Mouse (Mus musculus) limb, embryonic 11.5 days (tissue): Measurements from ENCODE around the gene Chrm4. TPM values are rescaled to one million over a fixed set of nuclear protein-coding genes. Genes with fewer than 3 reads are reported as not detected.
A peak's percentile ranks its signal among the peaks of the same experiment; 100 is the strongest.

Experiments used
- ATAC-seq: fragments of 200-750 bp; cut with Nextera tagmentation; 2 replicates; pipeline ENCODE4 v1.8.0; 2017; ENCODE audit warnings: low read depth; ENCODE audit not compliant: insufficient number of reproducible peaks, low FRiP score, low TSS enrichment
- DNase-seq: peaks from one replicate; pipeline ENCODE4 v3.0.0-alpha.2; 2015; ENCODE audit warnings: low spot score
- H3K27ac ChIP-seq: fragments of 300-500 bp; sonication (generic); replicated peaks from 2 replicates; pipeline ENCODE4 v1.5.1; 2014; ENCODE audit warnings: low read depth, mild to moderate bottlenecking, low read length
- H3K27me3 ChIP-seq: fragments of 300-500 bp; sonication (generic); 2 replicates; pipeline ENCODE4 v1.6.1; 2014; ENCODE audit warnings: mild to moderate bottlenecking, low read length, mixed read lengths; ENCODE audit not compliant: control insufficient read depth, insufficient read depth
- H3K36me3 ChIP-seq: fragments of 300-500 bp; sonication (generic); 2 replicates; pipeline ENCODE4 v1.6.1; 2014; ENCODE audit warnings: mild to moderate bottlenecking, low read length, moderate library complexity, mixed read lengths; ENCODE audit not compliant: control insufficient read depth, insufficient read depth
- H3K4me1 ChIP-seq: fragments of 300-500 bp; sonication (generic); 2 replicates; pipeline ENCODE4 v1.6.1; 2014; ENCODE audit warnings: low read length, mixed read lengths; ENCODE audit not compliant: control insufficient read depth, insufficient read depth
- H3K4me2 ChIP-seq: fragments of 300-500 bp; sonication (generic); 2 replicates; pipeline ENCODE4 v1.6.1; 2014; ENCODE audit warnings: low read depth, mild to moderate bottlenecking, moderate library complexity; ENCODE audit not compliant: severe bottlenecking
- H3K4me3 ChIP-seq: fragments of 300-500 bp; sonication (generic); 2 replicates; pipeline ENCODE4 v1.5.1; 2014; ENCODE audit warnings: low read depth, low read length
- H3K9ac ChIP-seq: fragments of 300-500 bp; sonication (generic); 2 replicates; pipeline ENCODE4 v1.6.1; 2014; ENCODE audit warnings: mild to moderate bottlenecking, low read length
- H3K9me3 ChIP-seq: fragments of 300-500 bp; sonication (generic); 2 replicates; pipeline ENCODE4 v1.6.1; 2016; ENCODE audit warnings: low read length; ENCODE audit not compliant: control insufficient read depth
- WGBS: fragments of 180-500 bp; shearing (Covaris S2); extraction: QIAGEN DNeasy Blood & Tissue Kit; methylation state at CpG from one replicate; pipeline ENCODE4 v1.1.7; 2014; 5-methylcytosine and 5-hydroxymethylcytosine counted together
- polyA plus RNA-seq: library from polyadenylated mRNA; unstranded; fragments of >200 nt; fragmentation: Nextera tagmentation; extraction: Ambion mirVana; gene quantifications from 2 replicates; pipeline ENCODE4 v1.2.1, GENCODE M21; 2014

The Chrm4 gene
- polyA plus RNA-seq, 1 experiment from 2014 or later, result 0.53 TPM

DNA sequence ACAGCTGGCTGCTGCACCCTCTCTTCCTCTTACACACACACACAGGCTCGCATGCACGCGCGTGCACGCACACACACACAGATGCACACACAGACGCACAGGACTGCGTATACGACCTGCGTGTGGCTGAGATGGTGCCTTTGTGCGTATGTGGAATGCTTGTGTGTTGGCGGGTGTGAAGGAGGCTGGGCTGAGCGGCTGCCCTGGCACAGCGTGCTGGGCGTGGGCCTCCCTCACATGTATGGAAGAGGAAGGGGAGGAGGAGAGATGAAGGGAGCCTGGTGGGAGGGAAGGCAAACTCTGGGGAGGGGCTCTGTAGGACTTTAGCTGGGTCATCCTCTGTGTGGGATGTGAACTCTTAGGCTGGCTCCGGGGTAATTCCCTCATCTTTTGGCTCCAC, 1.6 kb upstream of the Chrm4 start:
- H3K9me3 ChIP-seq, result no peaks in the 10 kb centered on the region
- no peaks in the 10 kb centered on the region for H3K36me3 ChIP-seq
- ATAC-seq (no peak), DNase-seq (no peak)
- WGBS, result 82% methylated on average over 15 of the region's 15 CpGs
- no peak overlapping the region for H3K9ac ChIP-seq
- peaks cover 34% of the 10 kb centered on the region for H3K27me3 ChIP-seq
- no peak overlapping the region for H3K4me3 ChIP-seq
- H3K4me2 ChIP-seq, result no peak overlapping the region
- H3K27ac ChIP-seq, result no peak overlapping the region
- peaks cover 12% of the 10 kb centered on the region; the same call in 1 of the 2 replicates for H3K4me1 ChIP-seq

DNA sequence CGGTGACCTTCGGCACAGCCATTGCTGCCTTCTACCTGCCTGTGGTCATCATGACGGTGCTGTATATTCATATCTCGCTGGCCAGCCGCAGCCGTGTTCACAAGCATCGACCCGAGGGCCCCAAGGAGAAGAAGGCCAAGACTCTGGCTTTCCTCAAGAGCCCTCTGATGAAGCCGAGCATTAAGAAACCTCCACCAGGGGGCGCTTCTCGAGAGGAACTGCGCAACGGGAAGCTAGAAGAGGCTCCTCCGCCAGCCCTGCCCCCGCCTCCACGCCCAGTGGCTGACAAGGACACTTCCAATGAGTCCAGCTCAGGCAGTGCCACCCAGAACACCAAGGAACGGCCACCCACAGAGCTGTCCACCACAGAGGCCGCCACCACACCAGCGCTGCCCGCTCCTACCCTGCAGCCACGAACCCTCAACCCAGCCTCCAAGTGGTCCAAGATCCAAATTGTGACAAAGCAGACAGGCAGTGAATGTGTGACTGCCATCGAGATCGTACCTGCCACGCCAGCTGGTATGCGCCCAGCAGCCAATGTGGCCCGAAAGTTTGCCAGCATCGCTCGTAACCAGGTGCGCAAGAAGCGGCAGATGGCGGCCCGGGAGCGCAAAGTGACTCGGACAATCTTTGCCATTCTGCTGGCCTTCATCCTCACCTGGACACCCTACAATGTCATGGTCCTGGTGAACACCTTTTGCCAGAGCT, 931 bp downstream of the Chrm4 start:
- DNase-seq (peak; percentile 91), ATAC-seq (no peak)
- H3K4me1 ChIP-seq, result peaks cover 13% of the 10 kb centered on the region
- H3K36me3 ChIP-seq, result no peaks in the 10 kb centered on the region
- H3K27ac ChIP-seq, result no peak overlapping the region
- H3K9me3 ChIP-seq, result no peaks in the 10 kb centered on the region
- H3K27me3 ChIP-seq, result peaks cover 13% of the 10 kb centered on the region
- H3K9ac ChIP-seq, result no peak overlapping the region
- WGBS, result 35% methylated on average over 34 of the region's 34 CpGs
- H3K4me2 ChIP-seq, result peak overlapping the region; percentile 5; the same call in 1 of the 2 replicates
- H3K4me3 ChIP-seq, result no peak overlapping the region

DNA sequence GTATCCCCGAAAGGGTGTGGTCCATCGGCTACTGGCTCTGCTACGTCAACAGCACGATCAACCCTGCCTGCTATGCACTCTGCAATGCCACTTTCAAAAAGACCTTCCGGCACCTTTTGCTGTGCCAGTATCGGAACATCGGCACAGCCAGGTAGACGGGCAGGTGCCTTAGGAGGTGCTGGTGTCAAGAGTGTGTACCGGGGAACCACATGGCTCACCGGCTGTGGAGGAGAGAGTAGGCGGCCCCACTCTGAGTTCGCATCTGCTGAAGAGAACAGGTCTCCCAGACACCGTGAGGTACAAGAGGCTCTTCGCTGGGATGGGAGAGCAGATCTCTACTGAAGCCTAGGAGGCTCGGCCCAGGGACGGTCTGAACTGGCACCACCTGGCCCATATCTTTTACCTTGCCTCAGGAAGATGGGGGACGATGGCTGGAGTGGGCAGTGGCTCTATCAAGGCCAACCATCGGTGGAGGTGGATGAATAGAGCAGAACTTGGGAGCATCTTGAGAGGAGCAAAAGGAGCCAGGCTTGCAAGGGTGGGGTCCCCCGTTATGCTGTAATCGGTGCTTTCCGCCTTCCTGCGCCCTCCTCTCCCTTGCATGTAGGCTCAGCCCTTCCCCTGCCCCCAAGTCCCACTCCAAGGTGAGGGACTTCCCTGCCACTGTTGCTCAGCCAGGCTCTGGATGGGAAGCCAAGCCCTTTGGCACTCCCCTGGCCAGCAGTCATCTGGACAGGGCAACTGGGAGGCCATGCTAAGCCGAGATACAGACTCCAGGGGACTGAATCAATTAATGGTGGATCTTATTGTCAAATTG, 1.7 kb downstream of the Chrm4 start:
- peaks cover 18% of the 10 kb centered on the region for H3K4me1 ChIP-seq
- H3K9me3 ChIP-seq, result no peaks in the 10 kb centered on the region
- H3K9ac ChIP-seq, result no peak overlapping the region
- H3K4me2 ChIP-seq, result peak overlapping the region; percentile 7; the same call in 1 of the 2 replicates
- DNase-seq (no peak), ATAC-seq (no peak)
- H3K36me3 ChIP-seq, result no peaks in the 10 kb centered on the region
- H3K4me3 ChIP-seq, result no peak overlapping the region
- H3K27me3 ChIP-seq, result peaks cover 5% of the 10 kb centered on the region
- no peak overlapping the region for H3K27ac ChIP-seq
- WGBS, result 68% methylated on average over 23 of the region's 23 CpGs

DNA sequence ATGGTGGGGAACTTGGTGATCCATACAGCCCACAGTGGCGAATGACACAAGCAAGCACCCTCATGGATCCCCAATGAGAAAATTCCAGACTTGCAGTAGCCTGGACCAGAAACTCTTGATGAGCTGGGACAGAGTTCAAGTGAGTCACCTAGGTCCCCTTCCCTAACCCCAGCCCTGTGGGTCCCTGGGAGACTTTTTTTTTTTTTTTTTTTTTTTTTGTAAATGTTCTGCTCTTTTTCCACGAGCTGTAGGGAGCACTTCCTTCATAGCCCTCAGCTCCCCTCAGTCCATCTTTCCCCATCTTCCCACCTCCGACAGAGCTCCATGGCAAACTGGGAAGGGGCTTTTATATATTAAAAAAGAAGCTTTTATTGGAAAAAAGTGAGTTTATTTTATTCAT, 2.4 kb downstream of the Chrm4 start:
- H3K36me3 ChIP-seq, result no peaks in the 10 kb centered on the region
- ATAC-seq, result no peak
- H3K27ac ChIP-seq, result no peak overlapping the region
- H3K4me3 ChIP-seq, result peak overlapping the region; percentile 58
- peak overlapping the region; percentile 73 for H3K4me2 ChIP-seq
- DNase-seq, result no peak
- 51% methylated on average over 3 of the region's 3 CpGs for WGBS
- H3K9ac ChIP-seq, result no peak overlapping the region; the same call in 1 of the 2 replicates
- no peaks in the 10 kb centered on the region for H3K9me3 ChIP-seq
- H3K27me3 ChIP-seq, result 0 out of 2 replicates have a peak, but pooled peaks cover 3% of the 10 kb centered on the region
- H3K4me1 ChIP-seq, result peaks cover 23% of the 10 kb centered on the region

DNA sequence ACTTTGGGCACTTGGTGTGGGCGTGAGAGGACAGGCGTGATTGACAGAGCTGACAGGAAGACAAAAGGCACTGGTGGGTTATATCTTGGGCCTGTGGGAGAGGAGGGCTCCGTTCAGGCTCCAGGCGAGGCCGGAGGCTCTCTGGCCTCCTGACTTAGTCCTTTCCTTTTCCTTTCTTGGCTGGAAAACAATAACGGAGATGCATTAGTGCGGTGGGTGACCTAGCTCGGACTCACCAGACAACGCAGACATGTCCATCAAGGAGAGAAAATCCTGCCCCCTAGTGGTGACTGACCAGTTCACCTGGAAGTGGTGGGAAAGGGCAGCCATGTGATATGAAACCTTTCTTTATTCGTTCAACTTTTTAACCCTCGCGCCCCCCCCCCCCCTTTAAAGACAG, 2.9 kb downstream of the Chrm4 start:
- H3K9me3 ChIP-seq, result no peaks in the 10 kb centered on the region
- H3K27me3 ChIP-seq, result 0 out of 2 replicates have a peak, but pooled peaks cover under 1% of the 10 kb centered on the region
- peak overlapping the region; percentile 88 for H3K9ac ChIP-seq
- peak overlapping the region; percentile 73 for H3K4me2 ChIP-seq
- H3K27ac ChIP-seq, result peak overlapping the region; percentile 97; the same call in 1 of the 2 replicates
- H3K4me1 ChIP-seq, result peaks cover 28% of the 10 kb centered on the region
- no peak for ATAC-seq
- H3K36me3 ChIP-seq, result 0 out of 2 replicates have a peak, but pooled peaks cover under 1% of the 10 kb centered on the region
- 8% methylated on average over 12 of the region's 12 CpGs for WGBS
- peak overlapping the region; percentile 58 for H3K4me3 ChIP-seq
- peak; percentile 88 for DNase-seq

DNA sequence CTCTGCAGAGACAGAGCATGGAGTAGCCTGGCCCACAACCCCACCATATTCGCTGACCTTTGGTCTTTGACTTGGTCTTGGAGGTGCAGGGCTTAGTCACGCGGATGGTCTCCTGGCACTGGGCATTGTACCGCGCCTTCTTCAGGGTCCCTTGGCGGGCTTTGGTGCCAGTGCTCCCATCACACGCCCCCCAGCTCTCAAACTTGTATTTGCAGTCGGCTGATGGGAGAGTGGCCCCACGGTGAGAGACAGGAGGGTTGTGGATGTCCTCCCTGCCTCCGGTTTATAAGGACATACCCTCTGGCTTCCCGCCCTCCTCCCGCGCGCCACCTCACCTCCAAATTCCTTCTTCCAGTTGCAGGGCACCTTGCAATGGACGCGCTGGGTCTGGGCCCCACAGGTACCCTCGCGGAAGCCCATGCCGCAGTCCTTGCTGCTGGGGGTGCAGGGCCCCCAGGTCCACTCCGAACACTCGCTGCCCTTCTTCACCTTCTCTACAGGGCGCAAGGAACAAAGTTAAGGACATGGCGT, 3.8 kb downstream of the Chrm4 start:
- H3K27ac ChIP-seq, result peak overlapping the region; percentile 97
- H3K9ac ChIP-seq, result peak overlapping the region; percentile 88
- peak overlapping the region; percentile 58 for H3K4me3 ChIP-seq
- peak; percentile 67 for DNase-seq
- no peaks in the 10 kb centered on the region for H3K27me3 ChIP-seq
- H3K4me1 ChIP-seq, result peaks cover 28% of the 10 kb centered on the region
- peak overlapping the region; percentile 73 for H3K4me2 ChIP-seq
- H3K9me3 ChIP-seq, result no peaks in the 10 kb centered on the region
- under 1% methylated on average over 23 of the region's 23 CpGs for WGBS
- no peak for ATAC-seq
- H3K36me3 ChIP-seq, result 0 out of 2 replicates have a peak, but pooled peaks cover 3% of the 10 kb centered on the region

DNA sequence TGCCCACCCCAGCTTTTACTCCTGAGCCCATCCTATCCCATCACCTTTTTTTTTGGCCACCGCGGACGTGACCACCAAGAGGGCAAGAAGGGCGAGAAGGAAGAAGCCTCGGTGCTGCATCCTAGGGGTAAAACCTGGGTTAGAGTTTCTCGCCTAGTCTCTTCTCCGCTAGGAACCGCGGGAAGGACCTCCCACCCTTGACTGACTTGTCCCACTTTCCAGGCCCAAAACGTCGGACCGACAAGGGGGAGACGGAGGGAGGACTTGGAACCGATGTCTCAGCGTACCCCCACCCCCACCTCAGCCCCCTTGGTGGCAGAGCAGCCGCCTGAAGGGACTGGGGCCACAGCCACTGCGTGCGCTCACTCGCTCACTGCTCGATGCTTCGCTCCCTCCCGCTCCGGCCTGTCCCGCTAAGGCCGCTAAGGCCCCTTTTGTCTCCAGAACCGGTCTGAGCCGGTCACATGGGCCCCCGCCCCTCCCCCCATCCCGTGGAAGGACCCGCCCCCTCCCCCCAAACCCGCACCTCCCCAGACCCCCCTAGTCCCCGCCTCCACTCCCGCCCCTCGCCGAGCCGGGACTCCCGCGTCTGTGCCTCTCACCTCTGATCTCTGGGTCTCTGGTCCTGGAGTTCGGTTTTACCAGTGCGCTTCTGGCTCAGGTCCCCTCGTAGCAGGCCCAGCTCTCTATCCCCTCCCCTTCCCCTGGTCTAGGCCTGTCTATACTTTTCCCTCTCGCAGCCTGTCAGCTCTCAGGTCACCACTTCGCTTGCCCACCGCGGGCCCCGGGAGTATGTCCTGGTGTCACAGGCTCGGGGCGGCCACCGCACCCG, 4.5 kb downstream of the Chrm4 start:
- under 1% methylated on average over 50 of the region's 50 CpGs for WGBS
- no peaks in the 10 kb centered on the region for H3K27me3 ChIP-seq
- H3K4me1 ChIP-seq, result peaks cover 28% of the 10 kb centered on the region
- 0 out of 2 replicates have a peak, but pooled peaks cover 7% of the 10 kb centered on the region for H3K36me3 ChIP-seq
- H3K4me3 ChIP-seq, result peak overlapping the region; percentile 58
- peak overlapping the region; percentile 88 for H3K9ac ChIP-seq
- DNase-seq, result peak; percentile 93
- peak overlapping the region; percentile 97 for H3K27ac ChIP-seq
- ATAC-seq, result peak; percentile 64
- no peaks in the 10 kb centered on the region for H3K9me3 ChIP-seq
- peak overlapping the region; percentile 73 for H3K4me2 ChIP-seq
